Mouse (Mus musculus) fat pad, adult 2 months (tissue): ENCODE measurements around the gene Megf6.

ENCODE experiments used
- DNase-seq: peaks from one replicate; pipeline ENCODE4 v3.0.0-alpha.2; 2011; ENCODE audit warnings: low read depth, low spot score; ENCODE audit errors: extremely low read depth

Megf6 gene

GRCm38 (mm10) chr4:154248092-154248805, 77.7 kb downstream of the Megf6 start:
- no peak for DNase-seq

GRCm38 (mm10) chr4:154249316-154249715, 78.8 kb downstream of the Megf6 start:
- DNase-seq = no peak

- no peak for DNase-seq
These were observed 82.2 kb downstream of the Megf6 start for GRCm38 (mm10) chr4:154252537-154253255.

GRCm38 (mm10) chr4:154260755-154261154, 90.2 kb downstream of the Megf6 start:
- DNase-seq = no peak

GRCm38 (mm10) chr4:154262071-154262470, 91.5 kb downstream of the Megf6 start:
- no peak for DNase-seq

- no peak for DNase-seq
These were observed 97.0 kb downstream of the Megf6 start for GRCm38 (mm10) chr4:154267511-154267910.

- DNase-seq = no peak
These were observed 99.0 kb downstream of the Megf6 start for GRCm38 (mm10) chr4:154269520-154269919.

GRCm38 (mm10) chr4:154273000-154273399, 102.5 kb downstream of the Megf6 start:
- no peak for DNase-seq

- DNase-seq = no peak
These were observed 109.0 kb downstream of the Megf6 start for GRCm38 (mm10) chr4:154279481-154279880.

- no peak for DNase-seq
These were observed 113.1 kb downstream of the Megf6 start for GRCm38 (mm10) chr4:154283671-154284070.

- no peak for DNase-seq
These were observed 123.2 kb downstream of the Megf6 start for GRCm38 (mm10) chr4:154293735-154294201.

- no peak for DNase-seq
These were observed 123.8 kb downstream of the Megf6 start for GRCm38 (mm10) chr4:154294262-154294731.

- DNase-seq = no peak
These were observed 127.2 kb downstream of the Megf6 start for GRCm38 (mm10) chr4:154297761-154298160.

- no peak for DNase-seq
These were observed 129.2 kb downstream of the Megf6 start for GRCm38 (mm10) chr4:154299541-154300271.

- no peak for DNase-seq
These were observed 130.9 kb downstream of the Megf6 start, which contains the start of gene Arhgef16 for GRCm38 (mm10) chr4:154301466-154301881. Gene Arhgef16, minus strand, starts transcription at chr4:154301676.

- no peak for DNase-seq
These were observed 138.6 kb downstream of the Megf6 start for GRCm38 (mm10) chr4:154309131-154309530.

- no peak for DNase-seq
These were observed 140.2 kb downstream of the Megf6 start for GRCm38 (mm10) chr4:154310576-154311262.

GRCm38 (mm10) chr4:154312143-154312812, 141.7 kb downstream of the Megf6 start:
- DNase-seq = no peak

- no peak for DNase-seq
These were observed 142.5 kb downstream of the Megf6 start for GRCm38 (mm10) chr4:154312935-154313621.

GRCm38 (mm10) chr4:154313622-154313967, 143.1 kb downstream of the Megf6 start:
- no peak for DNase-seq
